Mouse (Mus musculus) kidney, embryonic 15.5 days (tissue): Measurements from ENCODE around the gene Pde6b. TPM values are rescaled to one million over a fixed set of nuclear protein-coding genes. Genes with fewer than 3 reads are reported as not detected.

ENCODE experiments used
- ATAC-seq: fragments of 200-750 bp; cut with Nextera tagmentation; replicated peaks from 2 replicates; pipeline ENCODE4 v1.8.0; 2017; ENCODE audit warnings: moderate TSS enrichment; ENCODE audit not compliant: low FRiP score
- H3K27ac ChIP-seq: fragments of 300-500 bp; sonication (generic); 2 replicates; pipeline ENCODE4 v1.5.1; 2015; ENCODE audit warnings: mild to moderate bottlenecking, inconsistent platforms
- H3K27me3 ChIP-seq: fragments of 300-500 bp; sonication (generic); 2 replicates; pipeline ENCODE4 v1.6.1; 2015; ENCODE audit warnings: inconsistent platforms
- H3K36me3 ChIP-seq: fragments of 300-500 bp; sonication (generic); 2 replicates; pipeline ENCODE4 v1.6.1; 2015; ENCODE audit warnings: inconsistent platforms
- H3K4me1 ChIP-seq: fragments of 300-500 bp; sonication (generic); 2 replicates; pipeline ENCODE4 v1.6.1; 2015; ENCODE audit warnings: inconsistent platforms
- H3K4me2 ChIP-seq: fragments of 300-500 bp; sonication (generic); 2 replicates; pipeline ENCODE4 v1.6.1; 2015; ENCODE audit warnings: moderate library complexity, mild to moderate bottlenecking, inconsistent platforms
- H3K4me3 ChIP-seq: fragments of 300-500 bp; sonication (generic); replicated peaks from 2 replicates; pipeline ENCODE4 v1.5.1; 2015; ENCODE audit warnings: mild to moderate bottlenecking, inconsistent platforms
- H3K9ac ChIP-seq: fragments of 300-500 bp; sonication (generic); 2 replicates; pipeline ENCODE4 v1.6.1; 2015; ENCODE audit warnings: mild to moderate bottlenecking, inconsistent platforms
- H3K9me3 ChIP-seq: fragments of 300-500 bp; sonication (generic); replicated peaks from 2 replicates; pipeline ENCODE4 v1.6.1; 2016; ENCODE audit warnings: inconsistent platforms
- WGBS: fragments of 180-500 bp; shearing (Covaris S2); methylation state at CpG from one replicate; pipeline ENCODE4 v1.1.7; 2015; ENCODE audit warnings: mixed read lengths; 5-methylcytosine and 5-hydroxymethylcytosine counted together
- polyA plus RNA-seq: library from polyadenylated mRNA; unstranded; fragments of >200 nt; fragmentation: Nextera tagmentation; extraction: Ambion mirVana; gene quantifications from 2 replicates; pipeline ENCODE4 v1.2.1, GENCODE M21; 2015

Gene Pde6b
- polyA plus RNA-seq, 1 experiment from 2014 or later = 0.34 TPM

DNA sequence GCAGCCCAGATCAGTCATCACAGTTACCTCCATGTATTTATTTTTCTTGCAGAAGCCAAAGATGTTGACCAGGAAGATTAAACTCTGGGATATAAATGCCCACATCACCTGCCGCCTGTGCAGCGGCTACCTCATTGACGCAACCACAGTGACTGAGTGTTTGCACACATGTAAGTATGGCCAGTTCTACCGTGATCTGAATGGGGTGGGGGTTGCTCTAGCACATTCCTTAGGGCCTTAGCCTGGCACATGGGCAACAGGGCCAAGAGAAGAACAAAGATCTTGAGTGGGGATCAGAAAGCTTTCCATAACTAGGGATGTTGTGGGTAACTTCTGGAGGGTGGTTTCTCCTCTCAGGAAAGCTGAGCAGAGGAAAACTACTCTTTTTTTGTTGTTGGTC is 85.5 kb downstream of the Pde6b start:
- no peak overlapping the region for H3K4me2 ChIP-seq
- no peaks in the 10 kb centered on the region for H3K9me3 ChIP-seq
- no peaks in the 10 kb centered on the region for H3K27me3 ChIP-seq
- H3K36me3 ChIP-seq = peaks cover 76% of the 10 kb centered on the region
- 88% methylated on average over 4 of the region's 4 CpGs for WGBS
- H3K9ac ChIP-seq = no peak overlapping the region
- ATAC-seq = no peak
- no peak overlapping the region for H3K4me3 ChIP-seq
- H3K27ac ChIP-seq = no peak overlapping the region
- no peaks in the 10 kb centered on the region for H3K4me1 ChIP-seq

DNA sequence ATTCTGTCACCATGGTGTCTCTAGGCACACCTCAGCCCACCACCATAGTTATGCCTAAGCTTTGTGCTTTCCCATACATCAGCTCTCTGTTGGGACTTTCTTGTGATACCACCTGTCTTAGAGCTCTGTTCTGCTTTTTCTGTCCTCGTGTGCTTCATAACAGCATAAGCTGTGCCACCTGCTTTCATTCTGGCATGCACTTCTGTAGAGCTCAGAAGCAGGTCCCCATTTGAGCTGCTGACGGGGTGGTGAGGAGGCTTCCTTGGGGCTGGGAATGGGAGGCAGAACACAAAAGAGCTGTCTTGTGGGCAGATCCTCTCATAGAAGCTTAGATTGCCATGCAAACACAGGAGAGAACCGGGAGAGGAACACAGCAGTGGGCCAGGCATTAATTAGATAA is 87.8 kb downstream of the Pde6b start:
- no peak for ATAC-seq
- no peak overlapping the region for H3K4me3 ChIP-seq
- H3K9me3 ChIP-seq = no peaks in the 10 kb centered on the region
- no peak overlapping the region for H3K4me2 ChIP-seq
- H3K9ac ChIP-seq = no peak overlapping the region
- WGBS = 94% methylated on average over 3 of the region's 3 CpGs
- H3K27ac ChIP-seq = no peak overlapping the region
- peaks cover 82% of the 10 kb centered on the region for H3K36me3 ChIP-seq
- H3K27me3 ChIP-seq = no peaks in the 10 kb centered on the region
- H3K4me1 ChIP-seq = no peaks in the 10 kb centered on the region

Other genes with a start within 250 kb of the Pde6b start
- gene Dr1, start 119.5 kb upstream of the Pde6b start, polyA plus RNA-seq = 45.8 and 49.3 TPM in 2 replicates
- 6.7 and 7.5 TPM in 2 replicates for gene Pigg, start 75.8 kb upstream of the Pde6b start, polyA plus RNA-seq
- 0.09 TPM in 1 of 2 replicates, not detected in the other for gene Gm42517, start 20.5 kb upstream of the Pde6b start, polyA plus RNA-seq
- gene Atp5k, start 46.1 kb downstream of the Pde6b start, polyA plus RNA-seq = 446 and 492 TPM in 2 replicates
- gene Mfsd7a, start 60.5 kb downstream of the Pde6b start, polyA plus RNA-seq = 0.58 and 0.70 TPM in 2 replicates
- gene Pcgf3, start 72.8 kb downstream of the Pde6b start, polyA plus RNA-seq = 19.0 and 21.4 TPM in 2 replicates
- gene Cplx1, start 161.6 kb downstream of the Pde6b start, polyA plus RNA-seq = 1.1 and 2.2 TPM in 2 replicates
- gene Gak, start 241.4 kb downstream of the Pde6b start, polyA plus RNA-seq = 53.2 and 53.3 TPM in 2 replicates
- 25.5 and 28.1 TPM in 2 replicates for gene Tmem175, start 241.4 kb downstream of the Pde6b start, polyA plus RNA-seq